20 mouse cellular contexts compared by ENCODE assay signal in genomic region chr15:102685791-102686190, GRCm38 (mm10). TPM values are rescaled to one million over a fixed set of nuclear protein-coding genes. Genes with fewer than 3 reads are reported as not detected.
DNase-seq lines count a peak whose midpoint lies in the region; ATAC-seq lines count a peak whose summit lies in the region.
"Had no signal": no experiment of that assay in that cellular context is flagged by ENCODE, and none has a peak within 500 bp of the region (broad histone marks: within the 10 kb centered on the region; RNA-seq: fewer than 3 reads in every experiment).

No protein-coding gene starts in this region.

- H3K4me3 ChIP-seq in midbrain, embryonic 13.5 days (replicated peaks): no peak overlapping the region
- no peak overlapping the region for H3K4me3 ChIP-seq in midbrain, embryonic 11.5 days (ENCODE audit: low read depth, low read length)
- no peak overlapping the region for H3K4me3 ChIP-seq in hindbrain, embryonic 15.5 days
- H3K4me3 ChIP-seq in neural tube, embryonic 15.5 days (replicated peaks): no peak overlapping the region
- H3K4me3 ChIP-seq in liver, embryonic 12.5 days: no peak overlapping the region
- H3K4me3 ChIP-seq: embryonic facial prominence, embryonic 15.5 days; heart, adult 2 months; intestine, embryonic 15.5 days; limb, embryonic 13.5 days; lung, embryonic 15.5 days had no signal

- no peak overlapping the region for H3K9ac ChIP-seq in midbrain, embryonic 13.5 days (replicated peaks)
- no peak overlapping the region for H3K9ac ChIP-seq in midbrain, embryonic 11.5 days (ENCODE audit: low read length)
- H3K9ac ChIP-seq in hindbrain, embryonic 15.5 days: no peak overlapping the region
- no peak overlapping the region for H3K9ac ChIP-seq in neural tube, embryonic 15.5 days (replicated peaks)
- H3K9ac ChIP-seq in liver, embryonic 12.5 days: no peak overlapping the region
- H3K9ac ChIP-seq: embryonic facial prominence, embryonic 15.5 days; intestine, embryonic 15.5 days; limb, embryonic 13.5 days; liver, embryonic 14.5 days; lung, embryonic 15.5 days had no signal

- no peak overlapping the region for H3K27ac ChIP-seq in midbrain, embryonic 13.5 days
- no peak overlapping the region for H3K27ac ChIP-seq in midbrain, embryonic 11.5 days (ENCODE audit: low read depth, low read length)
- no peak overlapping the region for H3K27ac ChIP-seq in hindbrain, embryonic 15.5 days (replicated peaks)
- H3K27ac ChIP-seq in neural tube, embryonic 15.5 days (replicated peaks): no peak overlapping the region
- H3K27ac ChIP-seq in liver, embryonic 12.5 days: no peak overlapping the region
- H3K27ac ChIP-seq: embryonic facial prominence, embryonic 15.5 days; heart, adult 2 months; intestine, embryonic 15.5 days; kidney, postnatal 0 days; limb, embryonic 13.5 days; liver, embryonic 14.5 days; lung, embryonic 15.5 days; macrophage had no signal

- 0 out of 2 replicates have a peak, but pooled peaks have one; percentile 48 for ATAC-seq in midbrain, embryonic 13.5 days
- ATAC-seq in midbrain, embryonic 11.5 days (ENCODE audit: low FRiP score): no peak
- peak; percentile 53; the same call in 1 of the 2 replicates for ATAC-seq in hindbrain, embryonic 15.5 days (ENCODE audit: low FRiP score, low read depth)
- ATAC-seq in neural tube, embryonic 15.5 days (ENCODE audit: low FRiP score): no peak
- no peak for ATAC-seq in liver, embryonic 12.5 days
- ATAC-seq: intestine, embryonic 15.5 days had no signal

- peaks cover 20% of the 10 kb centered on the region for H3K27me3 ChIP-seq in midbrain, embryonic 13.5 days
- H3K27me3 ChIP-seq in midbrain, embryonic 11.5 days (ENCODE audit: control insufficient read depth, insufficient read depth, low read length): peaks cover 6% of the 10 kb centered on the region; the same call in 1 of the 2 replicates
- H3K27me3 ChIP-seq in hindbrain, embryonic 15.5 days: peaks cover 12% of the 10 kb centered on the region
- H3K27me3 ChIP-seq in neural tube, embryonic 15.5 days (replicated peaks): 0 out of 2 replicates have a peak, but pooled peaks cover 8% of the 10 kb centered on the region
- peaks cover 75% of the 10 kb centered on the region for H3K27me3 ChIP-seq in liver, embryonic 12.5 days (replicated peaks)

- DNase-seq in embryo, embryonic 11 days: peak; percentile 31
- DNase-seq in embryo, embryonic 10.5 days (ENCODE audit: low spot score): no peak
- DNase-seq in midbrain, embryonic 11.5 days (ENCODE audit: low spot score, missing footprints): no peak
- DNase-seq: adrenal gland, postnatal 25 days; cerebellum, adult 8-10 months; gastrocnemius, postnatal 14 days; heart, adult 2 months; heart, postnatal 36 days; thymus, postnatal 36 days had no signal

- H3K36me3 ChIP-seq in midbrain, embryonic 13.5 days: no peaks in the 10 kb centered on the region
- no peaks in the 10 kb centered on the region for H3K36me3 ChIP-seq in midbrain, embryonic 11.5 days (ENCODE audit: control insufficient read depth, insufficient read depth, low read length)
- no peaks in the 10 kb centered on the region for H3K36me3 ChIP-seq in hindbrain, embryonic 15.5 days
- no peaks in the 10 kb centered on the region for H3K36me3 ChIP-seq in neural tube, embryonic 15.5 days
- no peaks in the 10 kb centered on the region for H3K36me3 ChIP-seq in liver, embryonic 12.5 days
- H3K36me3 ChIP-seq: embryonic facial prominence, embryonic 15.5 days; intestine, embryonic 15.5 days; limb, embryonic 13.5 days; lung, embryonic 15.5 days had no signal

- no peaks in the 10 kb centered on the region for H3K9me3 ChIP-seq in midbrain, embryonic 13.5 days
- no peaks in the 10 kb centered on the region for H3K9me3 ChIP-seq in midbrain, embryonic 11.5 days (ENCODE audit: control insufficient read depth, low read length)
- H3K9me3 ChIP-seq in hindbrain, embryonic 15.5 days: no peaks in the 10 kb centered on the region
- no peaks in the 10 kb centered on the region for H3K9me3 ChIP-seq in neural tube, embryonic 15.5 days (replicated peaks)
- H3K9me3 ChIP-seq in liver, embryonic 12.5 days (replicated peaks): no peaks in the 10 kb centered on the region
- H3K9me3 ChIP-seq: embryonic facial prominence, embryonic 15.5 days; intestine, embryonic 15.5 days; limb, embryonic 13.5 days; lung, embryonic 15.5 days had no signal

- peaks cover 16% of the 10 kb centered on the region for H3K4me1 ChIP-seq in midbrain, embryonic 13.5 days (replicated peaks)
- H3K4me1 ChIP-seq in midbrain, embryonic 11.5 days (ENCODE audit: control insufficient read depth, insufficient read depth, low read length): peaks cover 4% of the 10 kb centered on the region
- H3K4me1 ChIP-seq in hindbrain, embryonic 15.5 days (replicated peaks): peaks cover 11% of the 10 kb centered on the region
- peaks cover 15% of the 10 kb centered on the region for H3K4me1 ChIP-seq in neural tube, embryonic 15.5 days
- H3K4me1 ChIP-seq in liver, embryonic 12.5 days: no peaks in the 10 kb centered on the region
- H3K4me1 ChIP-seq: embryonic facial prominence, embryonic 15.5 days; intestine, embryonic 15.5 days; lung, embryonic 15.5 days had no signal

- no peak overlapping the region for H3K4me2 ChIP-seq in midbrain, embryonic 13.5 days (replicated peaks)
- no peak overlapping the region for H3K4me2 ChIP-seq in midbrain, embryonic 11.5 days
- H3K4me2 ChIP-seq in hindbrain, embryonic 15.5 days: no peak overlapping the region
- H3K4me2 ChIP-seq in neural tube, embryonic 15.5 days: 0 out of 2 replicates have a peak overlapping the region, but pooled peaks have one; percentile 2
- no peak overlapping the region for H3K4me2 ChIP-seq in liver, embryonic 12.5 days
- H3K4me2 ChIP-seq: embryonic facial prominence, embryonic 15.5 days; intestine, embryonic 15.5 days; limb, embryonic 13.5 days; lung, embryonic 15.5 days had no signal

- WGBS in midbrain, embryonic 13.5 days: 7% methylated on average over 4 of the region's 4 CpGs
- 10% methylated on average over 4 of the region's 4 CpGs for WGBS in midbrain, embryonic 11.5 days
- WGBS in hindbrain, embryonic 15.5 days: 6% methylated on average over 4 of the region's 4 CpGs
- WGBS in neural tube, embryonic 15.5 days: 10% methylated on average over 4 of the region's 4 CpGs
- WGBS in liver, embryonic 12.5 days (ENCODE audit: insufficient replicate concordance): 17% methylated on average over 4 of the region's 4 CpGs

RNA-seq across cellular contexts. Expression of gene Atp5g2, which starts 13.6 kb away (rescaled TPM):
- 58.9 and 59.1 TPM in 2 replicates for polyA plus RNA-seq in midbrain, embryonic 13.5 days (2015; fragmentation: Nextera tagmentation; extraction: Ambion mirVana)
- 67.4 and 71.3 TPM in 2 replicates for polyA plus RNA-seq in midbrain, embryonic 11.5 days (2014; fragmentation: Nextera tagmentation; extraction: Ambion mirVana)
- 44.4 and 51.0 TPM in 2 replicates for polyA plus RNA-seq in hindbrain, embryonic 15.5 days (2015; fragmentation: Nextera tagmentation; extraction: Ambion mirVana)
- polyA plus RNA-seq in neural tube, embryonic 15.5 days (2015; fragmentation: Nextera tagmentation; extraction: Ambion mirVana): 49.7 and 63.7 TPM in 2 replicates
- 39.6 and 42.2 TPM in 2 replicates for polyA plus RNA-seq in liver, embryonic 12.5 days (2016; fragmentation: Nextera tagmentation; extraction: Ambion mirVana)

RNA-seq across cellular contexts. Expression of gene Calcoco1, which starts 36.2 kb away (rescaled TPM):
- polyA plus RNA-seq in midbrain, embryonic 13.5 days (2015; fragmentation: Nextera tagmentation; extraction: Ambion mirVana): 41.9 and 51.1 TPM in 2 replicates
- polyA plus RNA-seq in midbrain, embryonic 11.5 days (2014; fragmentation: Nextera tagmentation; extraction: Ambion mirVana): 27.5 and 28.3 TPM in 2 replicates
- polyA plus RNA-seq in hindbrain, embryonic 15.5 days (2015; fragmentation: Nextera tagmentation; extraction: Ambion mirVana): 40.3 and 43.3 TPM in 2 replicates
- polyA plus RNA-seq in neural tube, embryonic 15.5 days (2015; fragmentation: Nextera tagmentation; extraction: Ambion mirVana): 28.3 and 41.6 TPM in 2 replicates
- polyA plus RNA-seq in liver, embryonic 12.5 days (2016; fragmentation: Nextera tagmentation; extraction: Ambion mirVana): 8.7 and 10.3 TPM in 2 replicates

Comparison
In these comparisons a context has a peak if more than half of its experiments do, and no peak if none do; other contexts are left out.
1. ATAC-seq: peak in midbrain, embryonic 13.5 days (single experiment) and hindbrain, embryonic 15.5 days (single experiment); none in midbrain, embryonic 11.5 days (single experiment), neural tube, embryonic 15.5 days (single experiment) and liver, embryonic 12.5 days (single experiment).